Mouse (Mus musculus): ENCODE measurements around the gene Txndc8.
A peak's percentile ranks its signal among the peaks of the same experiment; 100 is the strongest.

The Txndc8 gene

GRCm38 (mm10) chr4:57956029-57956960, 52.6 kb downstream of the Txndc8 start, which contains the start of gene Txn1:
TSS of gene Txn1 (minus strand) at chr4:57956411.
- DNase-seq (ENCODE audit: low read depth, low spot score), result peak; percentile 97

GRCm38 (mm10) chr4:57955544-57955958, 53.4 kb downstream of the Txndc8 start:
- peak; percentile 59 for DNase-seq (ENCODE audit: low read depth, low spot score)

DNA sequence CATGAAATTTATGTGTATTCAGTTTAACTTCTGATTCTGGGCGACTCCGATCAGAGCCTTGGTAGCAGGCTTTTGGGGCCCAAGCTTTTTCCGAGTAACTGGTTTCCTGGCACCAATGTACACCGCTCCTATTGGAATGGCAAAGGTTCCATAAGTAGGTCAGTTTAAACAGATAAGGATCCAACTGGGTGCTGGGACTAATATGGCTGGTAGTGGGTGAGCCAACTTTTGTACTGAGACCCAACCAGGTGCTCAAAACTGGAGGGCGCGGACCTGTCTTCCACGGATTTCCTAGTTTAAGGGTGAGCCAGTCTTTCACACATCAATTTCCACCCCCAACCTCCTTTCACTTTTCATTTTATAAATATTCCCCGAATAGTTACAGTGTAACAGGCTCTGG, 53.9 kb downstream of the Txndc8 start:
- DNase-seq (ENCODE audit: low read depth, low spot score), result no peak

DNA sequence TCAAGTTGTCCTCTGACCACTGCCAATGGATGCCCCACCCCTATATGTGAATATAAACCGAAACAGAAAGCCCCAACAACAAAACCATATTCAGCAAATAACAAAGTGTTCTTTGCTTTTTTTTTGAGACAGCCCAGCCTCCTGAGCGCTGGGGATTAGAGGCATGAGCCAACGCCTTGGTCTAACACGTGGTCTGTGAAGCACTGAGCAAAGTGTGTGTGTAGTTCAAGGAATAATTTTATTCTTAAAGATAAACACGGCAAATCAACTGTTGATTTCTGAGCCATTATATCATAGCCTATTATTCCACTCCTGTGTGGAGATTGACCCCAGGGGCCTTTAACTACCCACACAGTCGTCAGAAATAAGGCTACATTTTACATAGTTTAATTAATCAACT, 54.3 kb downstream of the Txndc8 start:
- no peak for DNase-seq (ENCODE audit: low read depth, low spot score)

GRCm38 (mm10) chr4:57953796-57954195, 55.1 kb downstream of the Txndc8 start:
- DNase-seq (ENCODE audit: low read depth, low spot score), result no peak

- DNase-seq (ENCODE audit: low read depth, low spot score), result no peak
These were observed 56.0 kb downstream of the Txndc8 start for GRCm38 (mm10) chr4:57952891-57953290.

GRCm38 (mm10) chr4:57952416-57952815, 56.5 kb downstream of the Txndc8 start:
- DNase-seq (ENCODE audit: low read depth, low spot score), result no peak

- no peak for DNase-seq (ENCODE audit: low read depth, low spot score)
These were observed 59.1 kb downstream of the Txndc8 start for GRCm38 (mm10) chr4:57949866-57950265.

- DNase-seq (ENCODE audit: low read depth, low spot score), result no peak
These were observed 61.4 kb downstream of the Txndc8 start for GRCm38 (mm10) chr4:57947476-57947875.

DNA sequence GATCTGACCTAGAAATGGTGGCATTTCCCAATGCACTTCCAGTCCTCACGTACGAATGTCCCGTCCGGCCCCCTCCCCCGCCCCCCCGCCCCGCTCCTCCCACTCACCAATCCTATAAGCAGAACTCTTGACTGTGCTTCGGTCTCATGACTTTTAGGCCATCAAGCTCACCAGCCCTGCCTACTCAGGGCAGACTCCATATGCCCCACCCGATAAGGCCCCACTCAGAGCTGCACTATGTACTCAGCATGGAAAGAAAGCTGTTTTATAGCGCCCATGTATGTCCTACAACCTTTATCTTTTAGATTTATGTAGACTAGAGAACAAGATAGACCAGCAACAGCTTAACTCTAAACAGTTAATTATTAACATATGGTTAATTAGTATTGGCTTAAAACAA, 61.9 kb downstream of the Txndc8 start:
- no peak for DNase-seq (ENCODE audit: low read depth, low spot score)

- no peak for DNase-seq (ENCODE audit: low read depth, low spot score)
These were observed 66.0 kb downstream of the Txndc8 start for GRCm38 (mm10) chr4:57942892-57943291.

- DNase-seq (ENCODE audit: low read depth, low spot score), result no peak
These were observed 68.3 kb downstream of the Txndc8 start for GRCm38 (mm10) chr4:57940631-57941030.

GRCm38 (mm10) chr4:57937292-57937691, 71.6 kb downstream of the Txndc8 start:
- DNase-seq (ENCODE audit: low read depth, low spot score), result no peak

- DNase-seq (ENCODE audit: low read depth, low spot score), result no peak
These were observed 74.7 kb downstream of the Txndc8 start for GRCm38 (mm10) chr4:57934181-57934580.
